Mouse (Mus musculus) ES-Bruce4 (cell line): ENCODE data around the gene Tmem192.

Experiments
- CTCF ChIP-seq: IDR thresholded peaks from one replicate; pipeline ENCODE4 v1.8.1; 2011; ENCODE audit warnings: low read depth, low read length
- POLR2A ChIP-seq: IDR thresholded peaks from one replicate; pipeline ENCODE4 v1.8.1; 2011; ENCODE audit warnings: low read length; ENCODE audit not compliant: insufficient read depth

DNA sequence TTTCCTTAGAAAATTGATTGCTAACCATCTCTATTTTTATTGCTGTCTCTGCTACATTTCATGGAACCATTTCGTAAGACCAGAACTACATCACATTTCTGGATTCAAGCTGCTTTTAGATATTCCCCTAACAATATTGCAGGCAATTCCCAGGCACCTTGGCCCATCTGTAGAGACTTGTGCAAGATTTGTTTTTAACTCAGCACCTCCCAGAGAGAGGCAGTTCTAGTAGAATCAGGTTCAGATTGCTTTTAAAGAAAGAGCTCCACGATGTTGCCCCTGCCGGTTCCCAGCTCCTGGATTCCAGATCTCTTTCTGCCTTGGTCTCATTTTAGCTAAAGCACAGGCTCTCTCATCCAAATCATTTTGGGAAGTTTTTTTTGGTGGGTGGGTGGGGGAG lies 23.7 kb upstream of the Tmem192 start:
- no peak for TF ChIP-seq CTCF
- TF ChIP-seq POLR2A = no peak
